Mouse (Mus musculus) frontal cortex, postnatal 10 days (tissue): Measurements from ENCODE around the gene Lyrm4.

Experiments
- DNase-seq, 2 experiments: peaks; one replicate each; pipeline ENCODE4 v3.0.0; 2022; ENCODE audit warnings: low spot score in 2 of 2, mixed read lengths in 1 of 2

Gene Lyrm4

GRCm38 (mm10) chr13:36117143-36118014 lies at the start of gene Lyrm4, which contains the start of gene Fars2:
Gene Lyrm4, minus strand, starts transcription at chr13:36117526.
Gene Fars2, plus strand, starts transcription at chr13:36117412.
- DNase-seq, result peak; percentile 91 to 95

GRCm38 (mm10) chr13:36163898-36164297 lies 46.6 kb upstream of the Lyrm4 start:
- no peak for DNase-seq

- DNase-seq, result no peak
Observed at GRCm38 (mm10) chr13:36163411-36163810, 46.1 kb upstream of the Lyrm4 start.

GRCm38 (mm10) chr13:36156340-36156931 lies 39.1 kb upstream of the Lyrm4 start:
- DNase-seq, result no peak

- DNase-seq, result no peak
Observed at GRCm38 (mm10) chr13:36152728-36153498, 35.6 kb upstream of the Lyrm4 start.

- no peak for DNase-seq
Observed at GRCm38 (mm10) chr13:36150272-36150671, 32.9 kb upstream of the Lyrm4 start.

GRCm38 (mm10) chr13:36149175-36149939 lies 32.0 kb upstream of the Lyrm4 start:
- DNase-seq, result no peak

- no peak for DNase-seq
Observed at GRCm38 (mm10) chr13:36145601-36146000, 28.3 kb upstream of the Lyrm4 start.

GRCm38 (mm10) chr13:36140247-36141016 lies 23.1 kb upstream of the Lyrm4 start:
- no peak for DNase-seq

- no peak for DNase-seq
Observed at GRCm38 (mm10) chr13:36139703-36140102, 22.4 kb upstream of the Lyrm4 start.

- DNase-seq, result no peak
Observed at GRCm38 (mm10) chr13:36131992-36132649, 14.8 kb upstream of the Lyrm4 start.

GRCm38 (mm10) chr13:36131401-36131800 lies 14.1 kb upstream of the Lyrm4 start:
- no peak for DNase-seq

GRCm38 (mm10) chr13:36129360-36130054 lies 12.2 kb upstream of the Lyrm4 start:
- peak; percentile 26 to 39 for DNase-seq

GRCm38 (mm10) chr13:36120606-36121005 lies 3.3 kb upstream of the Lyrm4 start:
- no peak for DNase-seq

GRCm38 (mm10) chr13:36119684-36120083 lies 2.4 kb upstream of the Lyrm4 start:
- DNase-seq, result no peak

GRCm38 (mm10) chr13:36116520-36117142 lies 695 bp downstream of the Lyrm4 start:
- DNase-seq, result peak; percentile 32 to 48

- no peak for DNase-seq
Observed at GRCm38 (mm10) chr13:36113181-36113580, 4.1 kb downstream of the Lyrm4 start.

GRCm38 (mm10) chr13:36111331-36111730 lies 6.0 kb downstream of the Lyrm4 start:
- no peak for DNase-seq

GRCm38 (mm10) chr13:36108528-36108927 lies 8.8 kb downstream of the Lyrm4 start:
- DNase-seq, result no peak
